Comparison of ENCODE assay signal across 8 mouse cellular contexts in genomic region chrX:42151024-42151754, GRCm38 (mm10). TPM values are rescaled to one million over a fixed set of nuclear protein-coding genes. Genes with fewer than 3 reads are reported as not detected.
DNase-seq lines count a peak whose midpoint lies in the region; ATAC-seq and TF ChIP-seq lines count a peak whose summit lies in the region.

No protein-coding gene starts in this region.

- no peak for ATAC-seq in neural tube, embryonic 11.5 days (ENCODE audit: insufficient read depth, low FRiP score, low TSS enrichment)
- no peak for ATAC-seq in heart, embryonic 15.5 days (replicated peaks; ENCODE audit: insufficient number of reproducible peaks, insufficient read depth, low FRiP score, low read depth)
- ATAC-seq in liver, embryonic 14.5 days (ENCODE audit: insufficient read depth) = no peak

- H3K36me3 ChIP-seq in neural tube, embryonic 11.5 days (ENCODE audit: control insufficient read depth, insufficient read depth, low read length) = no peaks in the 10 kb centered on the region
- H3K36me3 ChIP-seq in heart, embryonic 15.5 days = no peaks in the 10 kb centered on the region
- H3K36me3 ChIP-seq in liver, embryonic 14.5 days (replicated peaks; ENCODE audit: control insufficient read depth, insufficient read depth, low read depth) = no peaks in the 10 kb centered on the region

- H3K9ac ChIP-seq in neural tube, embryonic 11.5 days (ENCODE audit: low read length) = peak overlapping the region; percentile 61
- H3K9ac ChIP-seq in heart, embryonic 15.5 days = peak overlapping the region; percentile 58
- H3K9ac ChIP-seq in liver, embryonic 14.5 days (replicated peaks) = peak overlapping the region; percentile 77

- no peak for TF ChIP-seq CTCF in liver, embryonic 14.5 days (IDR thresholded peaks at IDR 0.05; ENCODE audit: low read depth)

- H3K27ac ChIP-seq in neural tube, embryonic 11.5 days (ENCODE audit: low read depth, low read length) = peak overlapping the region; percentile 98
- H3K27ac ChIP-seq in heart, embryonic 15.5 days = peak overlapping the region; percentile 99
- peak overlapping the region; percentile 92 for H3K27ac ChIP-seq in liver, embryonic 14.5 days

- WGBS in neural tube, embryonic 11.5 days = 12% methylated on average over 25 of the region's 25 CpGs
- 16% methylated on average over 25 of the region's 25 CpGs for WGBS in heart, embryonic 15.5 days
- 6% methylated on average over 25 of the region's 25 CpGs for WGBS in liver, embryonic 14.5 days (ENCODE audit: insufficient replicate concordance)

- H3K9me3 ChIP-seq in neural tube, embryonic 11.5 days (ENCODE audit: control insufficient read depth, low read length) = no peaks in the 10 kb centered on the region
- no peaks in the 10 kb centered on the region for H3K9me3 ChIP-seq in heart, embryonic 15.5 days (replicated peaks)
- no peaks in the 10 kb centered on the region for H3K9me3 ChIP-seq in liver, embryonic 14.5 days (ENCODE audit: control insufficient read depth, low read length)

- peak overlapping the region; percentile 57 for H3K4me3 ChIP-seq in neural tube, embryonic 11.5 days (ENCODE audit: low read depth, low read length)
- H3K4me3 ChIP-seq in heart, embryonic 15.5 days = peak overlapping the region; percentile 69
- H3K4me3 ChIP-seq in liver, embryonic 14.5 days (ENCODE audit: insufficient read depth in 1 of 2, low read depth in 2 of 2, low read length in 2 of 2) = peak overlapping the region; percentile 85 to 94

- H3K4me2 ChIP-seq in neural tube, embryonic 11.5 days (ENCODE audit: low read depth) = peak overlapping the region; percentile 39
- peak overlapping the region; percentile 56 for H3K4me2 ChIP-seq in heart, embryonic 15.5 days
- peak overlapping the region; percentile 76 for H3K4me2 ChIP-seq in liver, embryonic 14.5 days (ENCODE audit: low read depth)

- DNase-seq in adrenal gland, adult (ENCODE audit: inconsistent age in 2 of 2, low spot score in 1 of 2) = peak; percentile 13 to 69
- DNase-seq in adrenal gland, postnatal 14 days = no peak
- no peak for DNase-seq in neural tube, embryonic 11.5 days (ENCODE audit: low spot score)
- DNase-seq in neural tube, embryonic 10.5 days (ENCODE audit: extremely low spot score, low spot score) = no peak
- DNase-seq in liver, embryonic 14.5 days (ENCODE audit: low read depth in 3 of 3, low spot score in 3 of 3) = no peak
- no peak for DNase-seq in T-cell, adult 2 months (ENCODE audit: low spot score)
- DNase-seq in retina, embryonic 14.5 days (ENCODE audit: low spot score) = no peak

- H3K4me1 ChIP-seq in neural tube, embryonic 11.5 days (ENCODE audit: control insufficient read depth, insufficient read depth, low read length) = no peaks in the 10 kb centered on the region
- peaks cover 4% of the 10 kb centered on the region for H3K4me1 ChIP-seq in heart, embryonic 15.5 days (replicated peaks)
- peaks cover 2 to 8% of the 10 kb centered on the region in 2 experiments; a peak in 3 of 4 replicates for H3K4me1 ChIP-seq in liver, embryonic 14.5 days (replicated peaks; ENCODE audit: control insufficient read depth in 2 of 2, insufficient read depth in 2 of 2, low read length in 1 of 2)

- H3K27me3 ChIP-seq in neural tube, embryonic 11.5 days (ENCODE audit: control insufficient read depth, insufficient read depth, low read length) = no peaks in the 10 kb centered on the region
- no peaks in the 10 kb centered on the region for H3K27me3 ChIP-seq in heart, embryonic 15.5 days
- no peaks in the 10 kb centered on the region for H3K27me3 ChIP-seq in liver, embryonic 14.5 days (ENCODE audit: control insufficient read depth, insufficient read depth, low read length)

- no peak for TF ChIP-seq EP300 in liver, embryonic 14.5 days (IDR thresholded peaks at IDR 0.05; ENCODE audit: low read depth)

RNA-seq across cellular contexts. Expression of gene Stag2, which starts 2.1 kb away (rescaled TPM):
- 79.0 and 86.5 TPM in 2 replicates for total RNA-seq in adrenal gland, postnatal 14 days (2021)
- 49.4 and 51.5 TPM in 2 replicates for polyA plus RNA-seq in neural tube, embryonic 11.5 days (2014; fragmentation: Nextera tagmentation; extraction: Ambion mirVana)
- 27.7 and 28.2 TPM in 2 replicates for polyA plus RNA-seq in heart, embryonic 15.5 days (2015; fragmentation: Nextera tagmentation; extraction: Ambion mirVana)
- polyA plus RNA-seq in liver, embryonic 14.5 days (2012; rRNA removed) = 10.3 and 21.3 TPM in 2 replicates
- polyA plus RNA-seq in liver, embryonic 14.5 days (2014; fragmentation: Nextera tagmentation; extraction: Ambion mirVana) = 39.5 and 39.6 TPM in 2 replicates

Comparison
In these comparisons a context has a peak if more than half of its experiments do, and no peak if none do; other contexts are left out.
1. DNase-seq: peak in adrenal gland, adult (2 of 2); none in adrenal gland, postnatal 14 days (single experiment), neural tube, embryonic 11.5 days (single experiment), neural tube, embryonic 10.5 days (single experiment), liver, embryonic 14.5 days (0 of 3), T-cell, adult 2 months (single experiment) and retina, embryonic 14.5 days (single experiment).
2. Peak in every context shown above with its lines, with median percentiles within 50 percentile points of each other: H3K27ac ChIP-seq, H3K4me2 ChIP-seq, H3K4me3 ChIP-seq and H3K9ac ChIP-seq.